Mouse (Mus musculus) T-helper 1 cell (primary cell): ENCODE data around the gene Gna15.

Experiments
- in situ Hi-C: fragments of 300-600 bp; cut with MboI, MseI; formaldehyde crosslinking; loops from one replicate; pipeline ENCODE4 v1.15.1; 2025; ENCODE audit warnings: high pct_unique_total_duplicates

Gna15 gene

GRCm38 (mm10) chr10:81467670-81468235, 56.3 kb downstream of the Gna15 start:
- in situ Hi-C loops, result no loop called here

- in situ Hi-C loops, result no loop called here
These were observed 57.1 kb downstream of the Gna15 start for GRCm38 (mm10) chr10:81466881-81467280.

- in situ Hi-C loops, result no loop called here
These were observed 58.0 kb downstream of the Gna15 start for GRCm38 (mm10) chr10:81466066-81466465.

- in situ Hi-C loops, result no loop called here
These were observed 58.8 kb downstream of the Gna15 start for GRCm38 (mm10) chr10:81465265-81465645.

- in situ Hi-C loops, result no loop called here
These were observed 59.4 kb downstream of the Gna15 start for GRCm38 (mm10) chr10:81464405-81465264.

- in situ Hi-C loops, result no loop called here
These were observed 60.5 kb downstream of the Gna15 start for GRCm38 (mm10) chr10:81463531-81463930.

GRCm38 (mm10) chr10:81462917-81463316, 61.1 kb downstream of the Gna15 start:
- in situ Hi-C loops, result no loop called here

GRCm38 (mm10) chr10:81462415-81462804, 61.6 kb downstream of the Gna15 start:
- in situ Hi-C loops, result no loop called here

GRCm38 (mm10) chr10:81461673-81462414, 62.2 kb downstream of the Gna15 start:
- in situ Hi-C loops, result no loop called here

- in situ Hi-C loops, result no loop called here
These were observed 63.1 kb downstream of the Gna15 start for GRCm38 (mm10) chr10:81460951-81461350.

- in situ Hi-C loops, result no loop called here
These were observed 63.6 kb downstream of the Gna15 start for GRCm38 (mm10) chr10:81460471-81460870.

GRCm38 (mm10) chr10:81459399-81459798, 64.6 kb downstream of the Gna15 start:
- in situ Hi-C loops, result loop anchor here (10.0 kb wide), 1 partner anchor 65 kb away; the partner anchor contains the start of gene Smim24

GRCm38 (mm10) chr10:81458267-81458666, 65.8 kb downstream of the Gna15 start:
- in situ Hi-C loops, result loop anchor here (10.0 kb wide), 1 partner anchor 63 kb away; the partner anchor contains the start of gene Smim24

GRCm38 (mm10) chr10:81457624-81458023, 66.4 kb downstream of the Gna15 start:
- in situ Hi-C loops, result loop anchor here (10.0 kb wide), 1 partner anchor 63 kb away; the partner anchor contains the start of gene Smim24

- in situ Hi-C loops, result loop anchor here (10.0 kb wide), 1 partner anchor 62 kb away; the partner anchor contains the start of gene Smim24
These were observed 67.0 kb downstream of the Gna15 start for GRCm38 (mm10) chr10:81456983-81457563.

GRCm38 (mm10) chr10:81455181-81455895, 68.7 kb downstream of the Gna15 start, which contains the start of gene Nfic:
Gene Nfic, minus strand, starts transcription at chr10:81455635.
- in situ Hi-C loops, result loop anchor here (10.0 kb wide), 1 partner anchor 61 kb away; the partner anchor contains the start of gene Smim24

GRCm38 (mm10) chr10:81454106-81454505, 69.9 kb downstream of the Gna15 start:
- in situ Hi-C loops, result loop anchor here (10.0 kb wide), 1 partner anchor 59 kb away; the partner anchor contains the start of gene Smim24

GRCm38 (mm10) chr10:81452947-81453288, 71.1 kb downstream of the Gna15 start:
- in situ Hi-C loops, result loop anchor here (10.0 kb wide), 1 partner anchor 58 kb away; the partner anchor contains the start of gene Smim24
